Mouse (Mus musculus): ENCODE results near the gene Pard6a.

GRCm38 (mm10) chr8:105698734-105699133 lies 2.2 kb upstream of the Pard6a start:
- TF ChIP-seq CTCF (conservative IDR thresholded peaks at IDR 0.05; ENCODE audit: insufficient read depth, insufficient read length, low read depth, low read length) (no peak), POLR2A (IDR thresholded peaks at IDR 0.05; ENCODE audit: low read depth, low read length) (no peak)
